Mouse (Mus musculus) kidney, embryonic 16.5 days (tissue): ENCODE measurements around the gene Dctpp1. TPM values are rescaled to one million over a fixed set of nuclear protein-coding genes. Genes with fewer than 3 reads are reported as not detected.

Source experiments
- ATAC-seq: fragments of 200-750 bp; cut with Nextera tagmentation; 2 replicates; pipeline ENCODE4 v1.8.0; 2017; ENCODE audit warnings: moderate TSS enrichment; ENCODE audit not compliant: low FRiP score, low TSS enrichment
- H3K27ac ChIP-seq: fragments of 300-500 bp; sonication (generic); 2 replicates; pipeline ENCODE4 v1.5.1; 2014; ENCODE audit warnings: low read length
- H3K27me3 ChIP-seq: fragments of 300-500 bp; sonication (generic); 2 replicates; pipeline ENCODE4 v1.6.1; 2014; ENCODE audit warnings: low read length, control low read depth, mixed read lengths; ENCODE audit not compliant: insufficient read depth
- H3K36me3 ChIP-seq: fragments of 300-500 bp; sonication (generic); 2 replicates; pipeline ENCODE4 v1.6.1; 2014; ENCODE audit warnings: low read length, control low read depth, mixed read lengths; ENCODE audit not compliant: insufficient read depth
- H3K4me1 ChIP-seq: fragments of 300-500 bp; sonication (generic); 2 replicates; pipeline ENCODE4 v1.6.1; 2014; ENCODE audit warnings: low read length, control low read depth, mixed read lengths; ENCODE audit not compliant: insufficient read depth
- H3K4me2 ChIP-seq: fragments of 300-500 bp; sonication (generic); replicated peaks from 2 replicates; pipeline ENCODE4 v1.6.1; 2014; ENCODE audit warnings: low read depth, low read length
- H3K4me3 ChIP-seq: fragments of 300-500 bp; sonication (generic); 2 replicates; pipeline ENCODE4 v1.5.1; 2014; ENCODE audit warnings: mild to moderate bottlenecking, low read length
- H3K9ac ChIP-seq: fragments of 300-500 bp; sonication (generic); replicated peaks from 2 replicates; pipeline ENCODE4 v1.6.1; 2014; ENCODE audit warnings: low read length
- H3K9me3 ChIP-seq: fragments of 300-500 bp; sonication (generic); 2 replicates; pipeline ENCODE4 v1.6.1; 2016; ENCODE audit warnings: low read length, control low read depth
- WGBS: fragments of 180-500 bp; shearing (Covaris S2); extraction: QIAGEN DNeasy Blood & Tissue Kit; methylation state at CpG from one replicate; pipeline ENCODE4 v1.1.7; 2014; 5-methylcytosine and 5-hydroxymethylcytosine counted together
- polyA plus RNA-seq: library from polyadenylated mRNA; unstranded; fragments of >200 nt; fragmentation: Nextera tagmentation; extraction: Ambion mirVana; gene quantifications from 2 replicates; pipeline ENCODE4 v1.2.1, GENCODE M21; 2015

Dctpp1 gene
- polyA plus RNA-seq, 1 experiment from 2014 or later, result 200 TPM

- Histone ChIP-seq H3K4me2 (peak overlapping the region; percentile 77), H3K27me3 (no peaks in the 10 kb centered on the region), H3K27ac (peak overlapping the region; percentile 99), H3K36me3 (peaks cover 47% of the 10 kb centered on the region), H3K9ac (peak overlapping the region; percentile 97), H3K4me1 (peaks cover 31% of the 10 kb centered on the region), H3K9me3 (no peaks in the 10 kb centered on the region), H3K4me3 (peak overlapping the region; percentile 98)
- WGBS, result 2% methylated on average over 9 of the region's 9 CpGs
- ATAC-seq, result no peak
Measured at GRCm38 (mm10) chr7:127233765-127234164, 26.7 kb downstream of the Dctpp1 start.

GRCm38 (mm10) chr7:127233368-127233749 is 27.1 kb downstream of the Dctpp1 start:
- peaks cover 43% of the 10 kb centered on the region for H3K36me3 ChIP-seq
- H3K4me2 ChIP-seq, result peak overlapping the region; percentile 77
- WGBS, result under 1% methylated on average over 27 of the region's 27 CpGs
- no peaks in the 10 kb centered on the region for H3K27me3 ChIP-seq
- H3K4me1 ChIP-seq, result peaks cover 31% of the 10 kb centered on the region
- H3K4me3 ChIP-seq, result peak overlapping the region; percentile 98
- ATAC-seq, result peak; percentile 70
- H3K27ac ChIP-seq, result peak overlapping the region; percentile 99
- peak overlapping the region; percentile 97 for H3K9ac ChIP-seq
- H3K9me3 ChIP-seq, result no peaks in the 10 kb centered on the region

GRCm38 (mm10) chr7:127232622-127233367 is 27.7 kb downstream of the Dctpp1 start, which contains the start of the genes Zfp553 and Sept1:
Zfp553 (plus strand) TSS chr7:127233061.
Sept1 (minus strand) TSS chr7:127233130.
- Histone ChIP-seq H3K9me3 (no peaks in the 10 kb centered on the region), H3K9ac (peak within 1 kb of the TSS; percentile 97), H3K4me3 (peak within 1 kb of the TSS; percentile 98), H3K27me3 (no peaks in the 10 kb centered on the region), H3K4me2 (peak within 1 kb of the TSS; percentile 77), H3K36me3 (peaks cover 38% of the 10 kb centered on the region), H3K27ac (peak within 1 kb of the TSS; percentile 99), H3K4me1 (peaks cover 31% of the 10 kb centered on the region)
- peak; percentile 92 for ATAC-seq
- under 1% methylated on average over 63 of the region's 64 CpGs for WGBS

GRCm38 (mm10) chr7:127231826-127232621 is 28.5 kb downstream of the Dctpp1 start:
- 4% methylated on average over 20 of the region's 20 CpGs for WGBS
- Histone ChIP-seq H3K4me1 (peaks cover 31% of the 10 kb centered on the region), H3K27me3 (no peaks in the 10 kb centered on the region), H3K9ac (peak overlapping the region; percentile 97), H3K4me3 (peak overlapping the region; percentile 98), H3K4me2 (peak overlapping the region; percentile 77), H3K9me3 (no peaks in the 10 kb centered on the region), H3K27ac (peak overlapping the region; percentile 99), H3K36me3 (peaks cover 30% of the 10 kb centered on the region)
- ATAC-seq, result no peak

GRCm38 (mm10) chr7:127231376-127231775 is 29.1 kb downstream of the Dctpp1 start:
- Histone ChIP-seq H3K27ac (peak overlapping the region; percentile 99; the same call in 1 of the 2 replicates), H3K27me3 (no peaks in the 10 kb centered on the region), H3K4me2 (peak overlapping the region; percentile 77), H3K9ac (peak overlapping the region; percentile 97), H3K4me1 (peaks cover 31% of the 10 kb centered on the region), H3K4me3 (peak overlapping the region; percentile 98), H3K9me3 (no peaks in the 10 kb centered on the region), H3K36me3 (peaks cover 24% of the 10 kb centered on the region)
- WGBS, result 43% methylated on average over 3 of the region's 3 CpGs
- no peak for ATAC-seq

GRCm38 (mm10) chr7:127228615-127229303 is 31.8 kb downstream of the Dctpp1 start:
- WGBS, result 63% methylated on average over 4 of the region's 4 CpGs
- no peaks in the 10 kb centered on the region for H3K27me3 ChIP-seq
- H3K4me1 ChIP-seq, result peaks cover 19% of the 10 kb centered on the region
- H3K9ac ChIP-seq, result no peak overlapping the region
- H3K4me2 ChIP-seq, result no peak overlapping the region
- H3K4me3 ChIP-seq, result no peak overlapping the region
- ATAC-seq, result no peak
- H3K9me3 ChIP-seq, result no peaks in the 10 kb centered on the region
- no peak overlapping the region for H3K27ac ChIP-seq
- peaks cover 7% of the 10 kb centered on the region; the same call in 1 of the 2 replicates for H3K36me3 ChIP-seq

GRCm38 (mm10) chr7:127225147-127225995 is 35.1 kb downstream of the Dctpp1 start:
- Histone ChIP-seq H3K27ac (no peak overlapping the region), H3K9me3 (no peaks in the 10 kb centered on the region), H3K9ac (no peak overlapping the region), H3K4me1 (peaks cover 4% of the 10 kb centered on the region), H3K36me3 (peaks cover 4% of the 10 kb centered on the region; the same call in 1 of the 2 replicates), H3K4me3 (no peak overlapping the region), H3K4me2 (no peak overlapping the region), H3K27me3 (no peaks in the 10 kb centered on the region)
- 83% methylated on average over 11 of the region's 11 CpGs for WGBS
- ATAC-seq, result no peak

GRCm38 (mm10) chr7:127224616-127225015 is 35.9 kb downstream of the Dctpp1 start:
- no peak overlapping the region for H3K4me2 ChIP-seq
- H3K4me1 ChIP-seq, result no peaks in the 10 kb centered on the region
- whole genome bisulfite sequencing, result 89% methylated on average over 6 of the region's 6 CpGs
- no peaks in the 10 kb centered on the region for H3K9me3 ChIP-seq
- H3K9ac ChIP-seq, result no peak overlapping the region
- H3K36me3 ChIP-seq, result peaks cover 4% of the 10 kb centered on the region; the same call in 1 of the 2 replicates
- no peak for ATAC-seq
- no peak overlapping the region for H3K4me3 ChIP-seq
- H3K27me3 ChIP-seq, result no peaks in the 10 kb centered on the region
- no peak overlapping the region for H3K27ac ChIP-seq
